Mouse (Mus musculus): ENCODE results near the gene Nlrp6.
"Not testable (repeated sequence)": the region's sequence is repeated elsewhere in the genome, so short reads cannot be mapped to it uniquely, and the experiment has no call there.

Gene Nlrp6

DNA sequence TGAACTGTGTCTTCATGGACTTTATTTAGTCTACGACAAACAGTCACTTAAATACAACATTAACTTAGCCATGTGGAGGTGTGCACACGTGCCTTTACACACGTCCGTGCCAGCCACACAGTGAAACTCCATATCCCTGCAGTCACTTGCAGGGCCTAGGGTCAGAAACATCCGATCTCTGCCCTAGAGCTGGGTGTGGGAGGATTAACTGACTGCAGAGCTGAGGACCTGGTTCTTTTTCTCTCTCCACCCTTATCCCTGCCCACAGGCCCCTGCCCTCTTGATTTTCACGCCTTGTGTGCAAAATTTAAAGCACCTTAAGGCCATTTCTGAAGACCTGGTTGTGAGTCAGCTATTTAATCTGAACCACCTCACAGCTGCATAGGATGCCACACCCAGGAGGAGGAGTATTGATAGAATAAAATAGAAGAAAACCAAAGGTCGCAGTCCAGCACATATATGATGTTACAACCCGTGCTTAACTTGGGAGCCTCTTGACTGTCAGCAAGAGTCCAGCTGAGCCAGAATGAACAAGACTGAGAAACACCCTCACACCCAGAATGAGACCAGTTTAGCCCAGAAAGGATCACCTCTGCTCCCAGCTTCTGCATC, at the start of gene Nlrp6:
Nlrp6 (plus strand) TSS at position 485 of the 612 bp plus-strand sequence.
- DNase-seq = no peak

DNA sequence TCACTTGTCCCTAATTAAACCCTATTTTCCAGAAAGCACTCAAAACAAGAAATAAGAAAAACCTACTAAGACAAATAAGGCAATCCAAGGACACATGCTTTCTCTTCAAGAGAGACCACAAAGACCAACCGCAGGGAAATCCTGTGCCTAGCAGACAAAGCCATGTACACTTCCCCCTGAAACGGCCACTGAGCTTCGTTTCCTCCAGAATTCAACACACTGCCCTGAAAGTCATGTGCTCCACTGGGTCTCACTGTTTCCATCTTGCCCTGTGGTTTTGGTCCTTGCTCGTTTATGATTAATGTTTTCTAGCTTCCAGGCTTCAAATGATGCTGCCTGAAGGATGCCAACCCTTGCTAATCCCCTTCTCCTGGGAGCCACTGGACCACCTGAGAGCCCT, 46.5 kb upstream of the Nlrp6 start:
- no peak for DNase-seq

DNA sequence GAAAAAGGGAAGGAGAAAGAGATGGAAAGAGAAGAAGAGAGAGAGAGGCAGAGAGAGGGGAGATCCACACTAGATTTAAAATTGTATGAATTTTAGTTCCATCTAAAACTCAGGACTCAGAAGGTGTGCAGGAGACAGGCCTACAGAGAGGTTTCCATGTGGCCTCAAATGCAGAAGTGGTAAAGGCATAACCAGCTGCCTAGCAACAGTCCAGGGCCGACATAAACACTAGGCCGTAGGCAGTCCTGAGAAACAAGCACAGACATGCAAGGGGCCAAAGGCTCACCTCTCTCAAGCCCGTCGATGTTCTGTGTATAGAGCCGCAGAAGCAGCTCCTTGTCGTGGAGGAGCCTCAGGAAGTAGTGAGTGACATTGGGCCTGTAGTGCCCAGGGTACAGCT, 43.3 kb upstream of the Nlrp6 start:
- no peak for DNase-seq

DNA sequence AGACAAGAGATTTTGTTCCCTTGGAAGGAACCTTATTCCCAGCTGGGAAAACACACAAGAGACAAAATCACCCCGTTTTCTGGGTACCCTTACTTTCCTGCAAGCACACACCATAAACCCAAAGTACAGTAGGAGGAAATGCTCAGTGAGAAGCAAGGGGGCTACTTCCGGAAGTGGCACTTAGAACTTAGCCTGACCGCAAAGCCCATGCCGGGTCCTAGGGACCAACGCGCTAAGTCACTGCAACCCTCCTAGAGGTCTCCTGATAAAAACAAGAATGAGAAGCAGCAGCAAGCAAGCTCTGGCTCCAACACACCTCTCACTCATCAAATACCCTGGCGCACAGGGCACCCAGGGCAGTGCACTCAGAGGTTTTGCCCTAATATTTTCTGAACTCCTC, 41.3 kb upstream of the Nlrp6 start:
- no peak for DNase-seq

DNA sequence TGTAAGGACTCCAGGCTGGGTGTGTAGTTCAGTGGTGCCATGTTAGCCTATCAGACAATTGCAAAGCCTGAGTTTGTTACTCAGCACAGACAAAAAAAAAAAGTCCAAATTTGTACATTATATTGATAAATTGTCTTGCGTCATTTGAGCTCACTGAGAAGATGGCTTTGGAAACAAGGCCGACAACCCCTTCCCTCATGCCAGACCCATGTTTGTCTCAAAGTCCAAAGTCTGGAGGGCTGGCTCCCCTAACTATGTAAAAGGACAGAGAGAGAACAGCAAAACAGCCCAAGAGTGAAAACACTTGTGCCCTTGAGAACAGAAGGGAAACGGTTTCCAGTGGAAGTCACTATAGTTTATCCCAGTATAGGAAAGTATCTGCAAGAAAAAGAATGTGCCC, 40.3 kb upstream of the Nlrp6 start:
- DNase-seq = peak; percentile 68 to 73

DNA sequence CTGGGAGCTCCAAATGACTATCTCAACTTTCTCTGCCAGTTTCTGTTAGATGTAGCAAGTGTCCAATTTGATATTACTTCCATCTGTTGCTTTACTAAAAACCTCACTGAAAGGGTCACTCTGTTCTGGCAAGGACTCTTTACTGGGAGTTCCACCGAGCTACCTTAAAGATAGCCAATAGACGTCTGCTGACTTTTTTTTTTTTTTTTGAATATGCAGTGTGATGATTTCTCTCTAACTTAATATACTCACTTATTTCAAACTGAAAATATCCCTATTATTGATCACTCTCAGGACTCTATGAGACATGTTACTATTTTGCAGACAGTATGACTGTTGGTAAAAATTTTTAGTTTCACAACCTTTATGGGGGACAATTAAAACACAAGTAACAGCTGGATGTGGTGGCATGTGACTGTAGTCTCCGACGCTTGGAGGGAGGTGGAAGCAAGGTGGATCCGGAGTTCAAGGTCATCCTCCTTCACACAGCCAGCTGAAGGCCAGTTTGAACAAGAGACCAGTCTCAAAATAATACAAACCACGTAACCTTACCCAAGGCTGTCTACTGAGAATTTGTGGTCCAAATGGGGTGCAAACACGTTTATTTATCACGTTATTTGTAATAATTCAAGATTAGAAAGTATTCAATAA, 39.7 kb upstream of the Nlrp6 start:
- peak; percentile 43 to 56 for DNase-seq

DNA sequence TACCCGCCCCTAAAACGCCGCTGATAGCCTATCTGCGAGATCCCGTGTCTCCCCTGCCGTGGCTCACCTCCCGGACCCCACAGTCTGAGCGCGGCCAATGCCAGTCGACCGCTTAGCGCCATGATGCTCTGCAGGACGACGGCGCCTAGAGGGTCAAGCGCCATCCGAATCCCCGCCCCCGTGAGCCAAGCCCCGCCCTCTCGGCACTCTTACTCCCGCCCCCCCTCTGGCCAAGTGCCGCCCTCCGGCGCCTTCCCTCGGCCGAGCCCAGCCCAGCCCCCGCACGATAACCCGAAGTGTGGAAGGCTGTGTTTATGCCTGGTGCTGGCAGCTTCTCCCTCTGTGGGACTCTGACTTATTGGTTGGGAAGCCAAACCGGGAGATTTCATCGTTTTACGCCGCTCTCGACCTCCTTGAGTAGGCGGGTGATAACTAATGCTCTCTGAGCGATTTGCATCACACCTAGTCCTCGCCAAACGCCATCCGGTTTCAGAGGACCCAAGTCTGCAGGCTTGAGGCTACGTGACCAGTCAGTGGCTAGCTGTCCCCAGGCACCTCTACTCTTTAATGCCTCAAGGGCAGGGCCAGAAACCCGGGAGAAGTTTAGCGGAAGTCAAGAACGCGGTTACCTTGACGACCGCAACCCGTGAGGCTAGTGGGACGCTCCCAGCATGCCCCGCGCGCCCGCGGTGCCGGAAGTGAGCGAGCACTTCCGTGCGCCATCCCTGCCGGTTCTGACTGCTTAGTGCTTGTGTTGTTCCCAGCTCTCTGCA, 38.8 kb upstream of the Nlrp6 start, which contains the start of the genes Psmd13 and Sirt3:
Psmd13 (plus strand) TSS at position 273 of the 773 bp plus-strand sequence.
Sirt3 (minus strand) TSS at position 614 of the 773 bp plus-strand sequence.
- DNase-seq = peak; percentile 97 to 99

DNA sequence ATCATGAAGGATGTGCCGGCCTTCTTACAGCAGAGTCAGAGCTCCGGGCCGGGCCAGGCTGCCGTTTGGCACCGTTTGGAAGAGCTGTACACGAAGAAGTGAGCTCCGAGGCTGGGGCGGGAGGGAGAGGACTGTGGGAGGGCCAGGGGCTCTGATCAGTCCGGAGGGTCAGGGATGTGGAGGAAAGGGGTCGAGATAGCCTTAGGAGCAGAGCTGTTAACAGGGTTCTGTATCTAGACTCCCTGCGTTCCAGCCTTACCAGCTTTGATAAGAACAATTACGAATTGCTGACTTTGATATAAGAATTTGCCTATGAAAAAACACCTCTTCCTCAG, 38.3 kb upstream of the Nlrp6 start:
- DNase-seq = no peak

DNA sequence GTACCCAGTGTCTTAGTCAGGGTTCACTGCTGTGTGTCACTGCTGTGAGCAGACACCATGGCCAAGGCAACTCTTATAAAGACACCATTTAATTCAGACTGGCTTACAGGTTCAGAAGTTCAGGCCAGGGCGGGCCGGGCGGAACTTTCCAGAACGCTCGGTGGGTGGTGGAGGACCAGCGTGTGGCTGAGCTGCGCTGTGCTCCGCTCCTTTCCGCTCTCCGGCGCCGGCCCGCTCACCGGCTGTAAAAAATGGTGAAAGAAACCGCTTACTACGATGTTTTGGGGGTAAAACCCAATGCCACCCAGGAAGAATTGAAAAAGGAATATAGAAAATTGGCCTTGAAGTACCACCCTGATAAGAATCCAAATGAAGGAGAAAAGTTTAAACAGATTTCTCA, 30.1 kb upstream of the Nlrp6 start:
- not testable (repeated sequence) for DNase-seq

DNA sequence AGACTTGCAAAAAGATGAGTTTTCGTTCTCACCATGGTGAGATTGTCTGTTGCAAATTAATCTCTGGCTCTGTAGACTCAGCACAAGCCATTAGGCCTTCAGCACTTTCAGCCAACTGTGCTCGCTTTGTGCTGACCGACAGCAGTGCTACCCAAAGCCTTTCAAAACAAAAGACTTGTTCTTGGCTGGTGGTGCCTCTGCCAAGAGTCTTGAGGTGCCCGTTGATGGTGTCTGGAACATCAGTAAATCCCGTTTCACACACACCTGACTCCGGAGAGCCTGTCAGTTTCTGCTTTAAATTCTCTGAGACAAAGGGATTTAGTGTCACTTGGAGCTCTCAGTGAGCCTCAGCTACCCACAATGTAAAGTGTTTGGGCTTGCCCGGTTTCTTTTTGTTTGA, 26.7 kb upstream of the Nlrp6 start:
- no peak for DNase-seq

DNA sequence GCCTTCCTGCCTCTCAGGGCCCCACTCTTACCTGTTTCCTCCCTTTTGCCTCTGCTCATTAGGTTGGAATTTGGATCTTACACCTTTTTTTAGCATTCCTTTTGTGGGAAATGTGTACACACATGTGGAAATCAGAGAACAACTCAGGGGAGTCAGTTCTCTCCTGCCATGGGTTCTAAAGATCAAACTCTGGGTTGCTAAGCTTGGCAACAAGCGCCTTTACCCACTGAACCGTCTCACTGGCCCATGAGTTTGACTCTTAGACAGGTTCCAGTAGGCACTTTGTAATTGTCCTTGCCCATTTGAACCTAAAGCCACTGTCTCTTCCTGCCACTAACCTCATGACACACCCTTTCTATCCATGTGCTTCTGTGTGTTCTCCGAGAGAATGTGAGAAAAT, 26.1 kb upstream of the Nlrp6 start:
- peak; percentile 40 to 44 for DNase-seq

DNA sequence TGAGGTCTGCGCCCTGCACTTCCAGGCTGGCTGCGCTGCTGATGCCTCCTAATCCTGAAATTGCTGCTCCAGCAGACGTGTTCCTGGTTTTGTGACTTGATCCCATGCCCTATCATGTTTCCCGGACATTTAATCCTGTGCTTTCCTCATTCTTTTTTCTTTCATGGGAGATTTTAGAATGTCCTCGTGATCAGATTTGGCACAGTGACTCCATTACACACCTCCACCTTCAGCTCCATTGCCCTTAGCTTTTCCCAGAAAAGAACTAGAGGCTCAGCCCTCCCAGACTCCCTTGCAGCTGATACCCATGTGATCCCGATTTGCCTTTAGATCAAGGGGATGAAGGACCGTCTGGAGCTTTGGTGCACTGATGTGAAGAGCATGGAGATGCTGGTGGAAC, 22.8 kb upstream of the Nlrp6 start:
- no peak for DNase-seq

DNA sequence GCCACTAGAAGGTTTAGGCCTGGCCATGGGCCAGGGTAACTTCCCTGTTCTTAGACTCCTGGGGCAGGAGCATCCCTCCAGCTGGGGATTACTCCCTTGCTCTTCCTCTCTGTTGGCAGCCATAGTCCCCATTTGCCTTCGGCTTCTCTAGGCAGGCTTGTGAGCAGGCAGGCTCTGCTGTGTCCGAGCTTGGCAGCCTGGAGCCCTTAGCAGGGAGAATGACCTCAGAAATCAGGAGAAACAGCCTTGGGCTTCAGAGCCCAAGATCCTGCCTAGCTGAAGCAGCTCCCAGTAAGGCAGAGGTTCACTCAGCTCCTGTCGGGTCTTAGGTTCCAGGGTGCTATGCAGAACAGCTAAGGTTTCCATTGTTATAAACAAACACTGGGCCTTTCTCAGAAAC, 21.6 kb upstream of the Nlrp6 start:
- DNase-seq = no peak

DNA sequence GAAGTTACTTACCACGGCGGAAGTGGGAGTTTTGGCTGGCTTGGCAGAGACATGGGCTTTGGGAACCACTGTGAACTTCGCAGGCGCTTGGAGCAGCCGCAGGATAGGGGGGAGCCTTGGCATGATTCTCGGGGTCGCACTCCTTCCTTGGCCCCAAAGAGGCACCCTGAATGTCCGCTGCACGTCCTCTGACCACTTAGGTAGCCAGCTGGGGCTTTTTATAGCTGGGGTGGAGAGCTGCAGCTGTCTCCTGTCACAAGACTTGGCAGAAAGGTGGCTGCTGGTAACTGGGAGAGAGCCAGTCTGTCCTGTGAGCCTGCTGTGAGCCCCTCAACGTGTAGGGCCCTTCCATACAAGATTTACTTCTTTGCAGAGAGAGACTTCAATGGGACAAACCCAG, 20.5 kb upstream of the Nlrp6 start, which contains the start of gene Cox8b:
Cox8b (minus strand) TSS at position 227 of the 400 bp plus-strand sequence.
- DNase-seq = no peak

DNA sequence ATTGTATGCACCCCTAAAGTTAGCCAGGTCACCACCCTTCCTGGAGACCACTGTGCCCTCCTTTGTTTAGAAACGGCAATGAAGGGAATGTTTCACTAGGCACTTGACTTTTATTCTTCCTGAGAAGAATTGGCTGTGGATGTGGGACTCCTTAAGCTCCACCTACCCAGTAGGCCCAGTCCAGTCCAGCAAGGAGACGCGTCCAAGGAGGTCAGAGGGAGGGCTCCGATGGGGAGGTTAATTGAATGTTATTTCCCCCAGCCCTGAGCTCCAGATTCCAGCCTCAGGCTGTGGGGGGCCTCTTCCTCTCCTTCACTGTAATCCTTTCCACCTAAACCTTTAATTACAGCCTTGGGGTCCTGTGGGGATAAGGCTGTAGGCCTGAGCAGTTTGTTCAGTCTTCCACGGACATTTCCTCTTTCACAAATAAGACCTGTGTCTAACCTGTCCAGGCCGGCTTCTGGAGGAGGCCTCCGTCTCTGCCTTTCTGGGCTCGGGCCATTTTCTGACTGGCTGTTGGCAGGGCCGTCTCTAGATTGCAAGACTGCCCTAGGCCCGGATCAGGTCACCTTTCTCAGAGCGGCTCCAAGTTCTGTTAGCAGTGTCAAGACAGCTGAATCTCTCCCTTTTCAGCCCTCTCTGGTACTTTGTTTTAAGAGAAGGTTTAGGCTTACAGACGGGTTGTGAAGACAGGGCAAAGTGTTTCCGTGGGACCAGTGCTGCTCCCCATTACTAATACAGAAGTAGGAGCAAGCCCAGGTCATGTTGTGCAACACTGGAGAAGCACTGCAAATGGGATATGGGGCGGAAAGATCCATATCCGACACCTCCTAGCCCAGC, 18.4 kb upstream of the Nlrp6 start:
- no peak for DNase-seq

DNA sequence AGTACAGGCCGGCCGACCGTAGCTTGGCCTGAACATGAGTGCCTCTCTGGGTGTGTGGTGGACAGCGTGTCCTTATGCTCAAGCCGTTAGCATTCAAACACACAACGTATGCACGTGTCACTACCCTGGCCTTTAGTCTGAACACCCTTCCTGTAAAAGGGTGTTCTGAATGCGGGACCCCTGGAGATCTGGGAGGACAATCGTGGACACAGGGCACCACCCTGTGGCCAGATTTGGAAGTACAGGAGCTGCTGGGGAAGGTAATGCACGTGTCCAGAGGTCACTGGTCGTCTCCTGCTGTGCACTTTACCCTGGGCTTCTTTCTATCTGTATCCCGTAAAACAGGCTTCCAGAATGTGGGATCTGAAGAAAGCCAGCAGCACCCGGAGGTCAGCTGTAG, 17.5 kb upstream of the Nlrp6 start:
- DNase-seq = peak; percentile 78 to 92

DNA sequence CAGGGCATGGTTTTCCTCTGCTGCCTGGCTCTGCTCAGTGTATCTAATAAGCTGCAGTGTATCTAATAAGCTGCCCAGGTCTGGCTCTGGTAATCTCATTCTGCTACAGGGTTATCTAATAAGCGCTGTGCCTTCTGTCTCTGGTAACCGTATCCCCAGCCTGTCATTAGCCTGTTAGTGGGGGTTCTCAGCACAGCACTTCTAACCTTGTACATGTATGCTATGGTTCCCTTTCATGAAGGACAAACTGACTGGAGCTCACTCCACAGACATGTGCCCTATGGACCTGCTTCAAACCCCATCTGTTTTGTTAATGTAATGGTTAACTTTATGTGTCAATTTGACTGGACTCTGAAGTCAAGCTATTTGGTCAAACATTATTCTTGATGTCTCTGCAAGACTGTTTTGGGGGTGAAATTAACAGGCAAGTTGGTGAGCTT, 15.0 kb upstream of the Nlrp6 start:
- peak; percentile 54 to 69 for DNase-seq

DNA sequence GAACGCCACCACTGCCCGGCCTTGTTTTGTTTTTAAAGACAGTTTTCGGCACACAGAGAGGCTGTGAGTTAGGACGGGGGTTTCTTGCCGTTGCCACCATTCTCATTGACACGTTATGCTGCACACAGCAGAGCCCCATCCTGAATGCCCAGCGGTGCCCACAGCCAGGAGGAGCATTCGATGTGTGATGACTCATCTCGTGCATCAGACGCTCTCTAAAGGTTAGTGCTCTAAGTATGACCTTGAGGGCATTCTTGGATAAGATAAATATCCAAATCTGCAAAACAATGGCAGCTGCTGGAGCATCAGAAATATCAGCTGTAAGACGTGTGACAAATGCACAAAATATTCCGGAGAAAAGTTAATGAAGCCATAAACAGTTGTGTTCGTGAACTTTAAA, 13.6 kb upstream of the Nlrp6 start:
- no peak for DNase-seq

DNA sequence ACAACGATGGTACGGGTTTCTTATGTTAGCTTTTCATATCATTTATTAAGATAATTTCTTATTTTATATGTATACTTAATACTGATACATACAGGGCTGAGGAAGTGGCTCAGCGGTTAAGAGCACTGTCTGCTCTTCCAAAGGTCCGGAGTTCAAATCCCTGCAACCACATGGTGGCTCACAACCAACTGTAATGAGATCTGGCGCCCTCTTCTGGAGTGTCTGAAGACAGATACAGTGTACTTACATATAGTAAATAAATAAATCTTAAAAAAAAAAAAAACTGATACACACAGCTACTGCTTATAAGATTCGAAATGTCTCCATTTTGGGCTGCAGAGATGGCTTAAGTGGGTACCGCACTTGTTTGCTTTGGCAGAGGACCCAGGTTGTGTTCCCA, 13.0 kb upstream of the Nlrp6 start:
- DNase-seq = no peak

DNA sequence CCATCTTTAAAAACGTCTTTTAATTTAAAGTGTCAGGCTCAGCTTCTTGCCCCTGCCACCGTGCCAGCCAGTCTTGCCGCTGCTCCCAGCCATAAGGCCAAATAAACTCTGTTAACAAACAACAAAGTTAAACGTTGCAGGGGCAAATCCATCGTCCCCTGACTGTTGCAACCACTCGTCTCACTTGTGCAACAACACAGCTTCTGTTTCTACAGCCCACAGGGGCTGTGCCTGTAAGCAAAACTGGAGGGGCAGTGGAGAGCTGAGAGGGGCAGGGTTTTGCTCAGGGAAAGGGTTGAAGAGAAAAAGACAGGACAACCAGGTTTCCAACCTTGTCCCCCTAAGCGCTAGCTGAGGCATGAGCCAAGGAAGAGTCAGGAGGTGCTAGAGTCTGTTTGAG, 12.5 kb upstream of the Nlrp6 start:
- no peak for DNase-seq

DNA sequence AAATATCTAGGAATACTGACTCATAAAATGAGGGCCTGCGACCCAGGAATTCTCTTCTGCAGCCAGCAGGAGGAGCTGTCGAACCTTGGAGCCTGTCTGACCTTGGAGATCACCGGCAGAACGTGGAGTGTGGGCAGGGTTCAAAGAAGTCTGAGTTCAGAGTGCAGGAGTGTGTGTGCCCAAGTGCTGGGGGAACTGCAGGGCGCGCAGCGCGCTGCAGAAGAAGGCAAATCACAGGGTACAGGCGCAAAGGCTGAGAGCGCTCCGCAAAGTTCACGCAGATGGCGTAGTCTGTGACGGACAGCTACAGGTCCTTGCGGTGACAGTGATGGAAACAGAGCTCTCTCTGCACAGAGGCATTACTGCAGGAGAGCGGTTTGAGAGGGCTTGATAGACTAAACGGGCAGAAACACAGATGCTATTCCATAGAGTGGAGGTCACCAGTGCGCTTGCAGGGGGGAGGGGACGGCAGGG, 12.0 kb upstream of the Nlrp6 start:
- DNase-seq = peak; percentile 91 to 93

DNA sequence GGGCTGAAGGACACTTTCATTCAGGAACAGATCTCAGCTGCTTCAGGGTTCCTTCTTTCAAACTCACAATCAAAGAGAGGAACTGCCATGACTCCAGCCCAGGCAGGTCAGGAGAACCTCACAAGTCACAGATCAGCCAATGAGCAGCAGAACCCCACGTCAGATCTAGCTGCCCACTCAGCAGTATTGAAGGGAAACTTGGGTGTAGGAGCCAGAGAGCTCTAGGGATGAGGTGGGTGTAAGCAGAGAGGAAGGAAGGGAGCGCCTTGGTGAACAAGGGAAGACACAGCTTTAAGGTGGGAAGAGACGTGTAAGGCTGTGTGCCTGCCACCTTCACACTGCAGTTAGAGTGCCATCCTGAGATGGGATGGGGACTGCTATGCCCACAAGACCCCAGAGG, 8.4 kb upstream of the Nlrp6 start:
- no peak for DNase-seq

All from kidney, postnatal 36 days (tissue).